Mouse (Mus musculus): ENCODE data around the gene Naxe.

GRCm38 (mm10) chr3:88081345-88082223 lies 23.3 kb upstream of the Naxe start, which contains the start of gene Iqgap3:
- TF ChIP-seq POLR2A (IDR thresholded peaks at IDR 0.05; ENCODE audit: low read depth, low read length): no peak
- TF ChIP-seq CTCF (IDR thresholded peaks at IDR 0.05; ENCODE audit: extremely low read depth, insufficient read length, insufficient replicate concordance, low read depth, low read length): no peak

Data from small intestine, adult 2 months (tissue).